Mouse (Mus musculus) erythroblast, embryonic 14.5 days (primary cell): ENCODE results near the gene Hydin.

Experiments
- GATA1 ChIP-seq: IDR thresholded peaks from 2 replicates; pipeline ENCODE4 v1.6.1; 2012; ENCODE audit warnings: low read length, inconsistent platforms, mixed read lengths
- TAL1 ChIP-seq: IDR thresholded peaks from 3 replicates; pipeline ENCODE4 v1.6.1; 2012; ENCODE audit warnings: low read length, inconsistent platforms, mixed read lengths

GRCm38 (mm10) chr8:110444276-110444675, 177.5 kb downstream of the Hydin start:
- TF ChIP-seq TAL1 (no peak), GATA1 (no peak)
